Mouse (Mus musculus): ENCODE measurements around the gene Nagk. TPM values are rescaled to one million over a fixed set of nuclear protein-coding genes. Genes with fewer than 3 reads are reported as not detected.
"Not testable (repeated sequence)": the region's sequence is repeated elsewhere in the genome, so short reads cannot be mapped to it uniquely, and the experiment has no call there.

Nagk gene
- total RNA-seq, 2 experiments from 2014 or later: 40.2 to 40.6 TPM

GRCm38 (mm10) chr6:83818996-83819395 is 24.2 kb downstream of the Nagk start:
- no peak for DNase-seq

DNA sequence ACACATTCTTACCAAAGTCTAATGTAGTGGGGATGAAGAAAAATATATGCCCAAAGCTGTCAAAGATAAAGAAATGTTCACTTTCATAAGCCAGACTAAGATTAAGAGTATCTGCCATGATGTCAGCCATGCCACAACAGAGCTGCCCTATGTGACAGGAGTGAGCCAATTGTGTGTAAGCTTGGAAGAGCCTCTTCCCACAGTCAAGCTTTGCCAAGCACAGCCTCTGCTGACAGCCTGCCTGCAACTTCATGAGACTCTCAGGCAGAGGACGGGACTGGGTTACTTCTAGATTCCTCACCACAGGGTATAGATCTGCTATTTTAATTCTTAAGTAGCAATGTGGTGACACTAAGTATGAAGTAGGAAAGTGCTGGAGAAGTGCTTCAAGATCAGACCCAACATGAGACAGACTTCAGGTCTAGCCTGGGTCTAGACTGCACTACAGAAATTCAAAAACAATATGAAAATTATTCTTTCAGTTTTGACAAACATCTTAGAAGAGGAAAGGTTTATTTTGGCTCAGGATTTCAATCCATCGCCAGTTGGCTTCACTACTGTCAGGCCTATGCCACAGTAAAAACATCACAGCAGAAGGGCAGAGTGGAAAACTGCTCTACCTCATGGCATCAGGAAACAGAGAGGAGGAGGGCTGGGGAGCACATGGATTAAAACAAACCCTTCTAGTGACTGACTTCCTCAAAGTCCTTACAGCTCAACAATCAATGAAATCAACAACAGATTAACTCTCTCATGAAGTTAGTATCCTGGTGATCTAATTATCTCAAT is 26.1 kb downstream of the Nagk start:
- DNase-seq: no peak

DNA sequence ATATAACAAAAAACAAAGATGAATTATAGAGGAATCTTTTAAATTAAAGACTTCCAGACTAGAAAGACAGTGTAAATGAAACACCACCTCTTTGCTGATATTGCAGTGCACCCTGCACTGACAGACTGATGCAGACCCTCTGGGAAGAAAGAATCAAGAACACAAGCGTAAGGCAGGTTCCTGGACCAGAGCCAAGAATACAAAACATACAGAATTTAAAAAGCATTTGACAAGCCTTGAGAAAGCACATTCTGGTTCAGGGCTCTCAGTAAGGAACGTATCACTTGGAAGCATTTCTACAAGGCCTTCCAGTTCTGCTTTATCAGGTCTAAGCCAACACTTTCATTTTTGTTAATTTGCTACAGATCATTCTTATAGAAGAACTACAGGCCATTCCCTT is 27.1 kb downstream of the Nagk start:
- DNase-seq: no peak

GRCm38 (mm10) chr6:83830941-83831605 is 36.3 kb downstream of the Nagk start:
- peak; percentile 6 for DNase-seq

GRCm38 (mm10) chr6:83831606-83832123 is 36.9 kb downstream of the Nagk start, which contains the start of gene Paip2b:
Paip2b (minus strand) TSS chr6:83831741.
- DNase-seq: peak; percentile 98

DNA sequence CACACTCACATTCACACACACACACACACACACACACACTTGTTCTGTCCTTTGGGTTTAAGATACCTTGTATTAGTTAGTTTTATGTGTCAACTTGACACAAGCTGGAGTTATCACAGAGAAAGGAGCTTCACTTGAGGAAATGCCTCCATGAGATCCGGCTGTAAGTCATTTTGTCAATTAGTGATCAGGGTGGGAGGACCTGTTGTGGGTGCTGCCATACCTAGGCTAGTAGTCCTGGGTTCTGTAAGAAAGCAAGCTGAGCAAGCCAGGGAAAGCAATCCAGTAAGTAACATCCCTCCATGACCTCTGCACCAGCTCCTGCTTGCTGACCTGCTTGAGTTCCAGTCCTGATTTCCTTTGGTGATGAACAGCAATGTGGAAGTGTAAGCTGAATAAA is 37.6 kb downstream of the Nagk start:
- DNase-seq: not testable (repeated sequence)

- no peak for DNase-seq
These were observed 42.0 kb downstream of the Nagk start for GRCm38 (mm10) chr6:83836826-83837225.

GRCm38 (mm10) chr6:83838046-83838445 is 43.3 kb downstream of the Nagk start:
- no peak for DNase-seq

DNA sequence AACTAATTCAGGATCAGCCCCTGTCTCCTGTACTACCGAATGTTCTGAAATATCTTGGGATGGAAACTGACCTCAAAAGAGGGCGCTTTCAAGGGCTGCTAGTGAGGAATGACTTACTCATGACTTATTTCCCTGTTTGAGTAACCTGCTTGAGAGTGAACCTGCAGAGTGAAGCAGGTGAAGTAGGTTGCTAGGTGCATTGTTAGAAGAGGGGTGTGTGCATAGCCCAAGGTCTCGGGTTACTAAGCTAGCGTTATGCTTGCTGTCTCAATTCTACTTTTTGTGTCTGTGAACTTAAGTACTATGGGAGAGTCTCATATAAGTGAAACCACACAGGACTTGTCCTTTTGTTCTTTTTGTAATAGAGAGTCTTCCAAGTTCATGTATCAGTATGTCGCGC is 45.3 kb downstream of the Nagk start:
- DNase-seq: no peak

- DNase-seq: no peak
These were observed 50.1 kb downstream of the Nagk start for GRCm38 (mm10) chr6:83844913-83845312.

- no peak for DNase-seq
These were observed 51.4 kb downstream of the Nagk start for GRCm38 (mm10) chr6:83846141-83846540.

- DNase-seq: no peak
These were observed 54.7 kb downstream of the Nagk start for GRCm38 (mm10) chr6:83849446-83849845.

Other genes starting within 250 kb of the Nagk start
- gene Stambp, start 222.3 kb upstream of the Nagk start, total RNA-seq (2021): 10 to 100 TPM; 16.0 to 18.4 TPM
- not detected for gene Clec4f, start 138.8 kb upstream of the Nagk start, total RNA-seq (2021)
- gene Cd207, start 117.1 kb upstream of the Nagk start, total RNA-seq (2021): under 1 TPM; 0.56 to 0.88 TPM
- not detected for gene Vax2, start 83.7 kb upstream of the Nagk start, total RNA-seq (2021)
- gene Atp6v1b1, start 52.0 kb upstream of the Nagk start, total RNA-seq (2021): not detected
- not detected for gene Ankrd53, start 32.3 kb upstream of the Nagk start, total RNA-seq (2021)
- 10 to 100 TPM; 85.2 to 85.8 TPM for gene Tex261, start 19.2 kb upstream of the Nagk start, total RNA-seq (2021)
- 10 to 100 TPM; 22.5 to 22.6 TPM for gene Paip2b, start 36.8 kb downstream of the Nagk start, total RNA-seq (2021)
- gene Zfp638, start 72.1 kb downstream of the Nagk start, total RNA-seq (2021): 10 to 100 TPM; 67.9 to 75.3 TPM
- gene Dysf, start 213.6 kb downstream of the Nagk start, total RNA-seq (2021): 100 to 1,000 TPM in 1 of 2 experiments, 10 to 100 TPM in 1; 96.4 to 109 TPM